Mouse (Mus musculus) heart, embryonic 12.5 days (tissue): ENCODE measurements around the gene Zfp318. TPM values are rescaled to one million over a fixed set of nuclear protein-coding genes. Genes with fewer than 3 reads are reported as not detected.

ENCODE experiments used
- ATAC-seq: fragments of 200-750 bp; cut with Nextera tagmentation; 2 replicates; pipeline ENCODE4 v1.8.0; 2017; ENCODE audit warnings: moderate TSS enrichment, moderate library complexity; ENCODE audit not compliant: insufficient number of reproducible peaks, low FRiP score
- H3K27ac ChIP-seq: fragments of 300-500 bp; sonication (generic); 2 replicates; pipeline ENCODE4 v1.5.1; 2016; ENCODE audit warnings: mild to moderate bottlenecking, moderate library complexity; ENCODE audit not compliant: poor library complexity, severe bottlenecking
- H3K27me3 ChIP-seq: fragments of 300-500 bp; sonication (generic); replicated peaks from 2 replicates; pipeline ENCODE4 v1.6.1; 2016; ENCODE audit warnings: mild to moderate bottlenecking, moderate library complexity
- H3K36me3 ChIP-seq: fragments of 300-500 bp; sonication (generic); 2 replicates; pipeline ENCODE4 v1.6.1; 2016; ENCODE audit warnings: mild to moderate bottlenecking, moderate library complexity
- H3K4me1 ChIP-seq: fragments of 300-500 bp; sonication (generic); replicated peaks from 2 replicates; pipeline ENCODE4 v1.6.1; 2016; ENCODE audit warnings: mild to moderate bottlenecking
- H3K4me2 ChIP-seq: fragments of 300-500 bp; sonication (generic); 2 replicates; pipeline ENCODE4 v1.6.1; 2016; ENCODE audit warnings: mild to moderate bottlenecking, moderate library complexity
- H3K4me3 ChIP-seq: fragments of 300-500 bp; sonication (generic); 2 replicates; pipeline ENCODE4 v1.5.1; 2016; ENCODE audit warnings: mild to moderate bottlenecking
- H3K9ac ChIP-seq: fragments of 300-500 bp; sonication (generic); 2 replicates; pipeline ENCODE4 v1.6.1; 2016; ENCODE audit warnings: mild to moderate bottlenecking, moderate library complexity
- H3K9me3 ChIP-seq: fragments of 300-500 bp; sonication (generic); replicated peaks from 2 replicates; pipeline ENCODE4 v1.6.1; 2016; ENCODE audit warnings: mild to moderate bottlenecking, moderate library complexity
- WGBS: fragments of 180-500 bp; shearing (Covaris S2); methylation state at CpG from one replicate; pipeline ENCODE4 v1.1.7; 2016; 5-methylcytosine and 5-hydroxymethylcytosine counted together
- polyA plus RNA-seq: library from polyadenylated mRNA; unstranded; fragments of >200 nt; fragmentation: Nextera tagmentation; extraction: Ambion mirVana; gene quantifications from 2 replicates; pipeline ENCODE4 v1.2.1, GENCODE M21; 2016

The Zfp318 gene
- 10.2 and 11.6 TPM in 2 replicates for polyA plus RNA-seq

DNA sequence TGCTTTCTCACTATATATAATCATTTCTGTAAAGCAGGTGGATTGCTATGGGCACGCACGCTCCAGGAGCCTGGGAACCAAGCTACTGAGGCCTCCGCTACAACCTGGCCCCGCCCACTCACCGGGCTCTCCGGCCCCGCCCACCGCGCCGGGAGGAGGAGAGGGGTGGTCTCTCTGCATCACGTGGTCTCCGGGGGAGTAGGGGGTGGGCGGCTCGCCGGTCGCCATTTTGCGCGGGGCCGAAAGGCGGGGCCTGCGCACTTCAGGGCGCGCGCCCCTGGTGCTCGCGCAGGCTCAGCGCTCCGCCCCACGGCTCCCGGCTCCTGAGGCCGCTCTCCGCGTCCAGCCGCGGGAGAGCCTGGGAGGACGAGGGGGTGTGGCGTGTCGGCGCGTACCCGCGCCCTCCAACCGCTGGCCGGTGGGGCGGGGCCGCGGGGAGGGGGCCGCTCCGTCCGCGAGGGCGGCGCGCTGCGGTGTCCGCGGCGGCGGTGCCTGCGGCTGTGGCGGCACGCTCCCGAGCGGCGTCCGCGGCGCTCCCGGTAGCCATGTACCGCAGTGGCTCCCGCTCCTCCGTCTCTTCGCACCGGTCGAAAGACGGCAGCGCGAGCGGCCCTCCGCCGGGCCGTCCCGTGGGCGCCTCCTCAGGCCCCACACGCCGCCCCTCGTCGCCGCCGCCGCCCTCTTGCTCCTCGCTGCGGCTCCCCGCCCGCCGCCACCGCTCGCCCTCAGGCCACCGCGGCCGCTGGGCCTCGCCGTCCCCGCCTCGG is at the start of gene Zfp318:
Zfp318 (plus strand) TSS at position 438 of the 767 bp plus-strand sequence.
- H3K9me3 ChIP-seq = no peaks in the 10 kb centered on the region
- no peaks in the 10 kb centered on the region for H3K27me3 ChIP-seq
- H3K36me3 ChIP-seq = peaks cover 15% of the 10 kb centered on the region
- H3K4me3 ChIP-seq = peak within 1 kb of the TSS; percentile 76
- peaks cover 10% of the 10 kb centered on the region for H3K4me1 ChIP-seq
- peak within 1 kb of the TSS; percentile 92 for H3K9ac ChIP-seq
- WGBS = under 1% methylated on average over 94 of the region's 105 CpGs
- ATAC-seq = peak; percentile 98
- H3K27ac ChIP-seq = peak within 1 kb of the TSS; percentile 68
- H3K4me2 ChIP-seq = peak within 1 kb of the TSS; percentile 90

DNA sequence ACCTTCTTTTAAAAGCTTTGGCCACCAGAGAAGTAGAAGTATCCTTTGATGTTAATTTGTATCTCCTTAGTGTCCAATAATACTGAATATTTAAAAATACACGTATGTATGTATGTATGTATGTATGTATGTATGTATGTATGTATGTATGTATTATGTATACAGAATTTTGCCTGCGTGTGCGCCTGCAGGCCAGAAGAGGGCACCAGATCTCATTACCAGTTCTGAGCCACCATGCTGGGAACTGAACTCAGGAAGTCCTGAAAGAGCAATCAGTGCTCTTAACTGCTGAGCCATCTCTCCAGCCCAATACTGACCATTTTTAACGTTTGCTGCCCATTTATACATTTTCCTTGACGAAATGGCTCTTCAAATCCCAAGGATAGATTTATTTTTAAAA is 47.1 kb upstream of the Zfp318 start:
- Histone ChIP-seq H3K27ac (no peak overlapping the region), H3K9ac (no peak overlapping the region), H3K9me3 (peaks cover 3% of the 10 kb centered on the region; the same call in 1 of the 2 replicates), H3K4me1 (no peaks in the 10 kb centered on the region), H3K4me2 (no peak overlapping the region), H3K36me3 (no peaks in the 10 kb centered on the region), H3K4me3 (no peak overlapping the region), H3K27me3 (no peaks in the 10 kb centered on the region)
- ATAC-seq = no peak
- 20% methylated on average over 5 of the region's 5 CpGs for WGBS

DNA sequence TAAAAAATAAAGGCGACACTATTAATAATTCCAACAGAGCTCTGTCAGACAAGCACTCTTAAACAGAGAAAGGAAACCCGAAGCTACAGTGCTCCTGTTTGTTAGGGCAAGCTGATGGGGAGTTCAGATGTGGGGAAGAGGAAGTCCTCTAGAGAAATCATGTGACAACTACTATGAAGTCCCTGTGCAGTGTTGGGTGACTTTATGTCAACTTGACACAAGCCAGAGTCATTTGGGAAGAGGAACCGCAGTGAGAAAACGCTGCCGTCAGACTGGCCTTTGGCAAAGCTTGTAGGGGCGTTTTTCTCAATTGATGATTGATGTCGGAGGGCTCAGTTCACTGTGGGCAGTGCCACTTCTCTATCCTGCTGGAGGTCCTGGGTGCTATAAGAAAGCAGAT is 42.3 kb upstream of the Zfp318 start:
- Histone ChIP-seq H3K9me3 (peaks cover 27% of the 10 kb centered on the region), H3K27me3 (no peaks in the 10 kb centered on the region), H3K27ac (no peak overlapping the region), H3K9ac (no peak overlapping the region), H3K4me3 (no peak overlapping the region), H3K4me2 (no peak overlapping the region), H3K4me1 (no peaks in the 10 kb centered on the region), H3K36me3 (no peaks in the 10 kb centered on the region)
- ATAC-seq = no peak
- 54% methylated on average over 7 of the region's 7 CpGs for WGBS

DNA sequence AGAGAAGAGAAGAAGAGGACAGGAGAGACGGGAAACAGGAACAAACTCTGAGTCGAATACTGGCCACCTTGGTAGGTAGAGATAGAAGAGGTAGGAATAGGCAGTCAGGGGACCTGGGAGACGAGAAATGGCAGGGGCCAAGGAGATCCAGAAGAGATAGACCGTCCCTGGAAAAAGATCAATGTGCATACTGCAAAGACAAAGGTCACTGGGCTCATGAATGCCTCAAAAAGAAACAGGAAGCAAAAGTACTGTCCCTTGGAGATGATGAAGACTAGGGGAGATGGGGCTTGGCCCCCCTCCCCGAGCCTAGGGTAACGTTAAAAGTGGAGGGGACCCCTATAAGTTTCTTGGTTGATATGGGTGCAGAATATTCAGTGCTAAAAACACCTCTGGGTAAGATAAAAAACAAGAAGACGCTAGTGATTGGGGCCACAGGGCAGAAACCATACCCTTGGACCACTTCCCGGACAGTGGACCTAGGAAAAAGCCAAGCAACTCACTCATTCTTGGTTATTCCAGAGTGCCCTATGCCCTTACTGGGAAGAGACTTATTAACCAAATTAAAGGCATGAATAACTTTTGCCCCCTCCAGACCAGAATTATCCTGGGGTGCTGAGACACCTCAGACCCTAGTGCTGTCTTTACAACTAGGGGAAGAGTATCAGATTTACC is 32.4 kb upstream of the Zfp318 start:
- Histone ChIP-seq H3K36me3 (no peaks in the 10 kb centered on the region), H3K9ac (no peak overlapping the region), H3K4me1 (no peaks in the 10 kb centered on the region), H3K27ac (no peak overlapping the region), H3K4me3 (no peak overlapping the region), H3K9me3 (peaks cover 31% of the 10 kb centered on the region), H3K27me3 (no peaks in the 10 kb centered on the region), H3K4me2 (no peak overlapping the region)
- 73% methylated on average over 8 of the region's 8 CpGs for WGBS
- no peak for ATAC-seq

DNA sequence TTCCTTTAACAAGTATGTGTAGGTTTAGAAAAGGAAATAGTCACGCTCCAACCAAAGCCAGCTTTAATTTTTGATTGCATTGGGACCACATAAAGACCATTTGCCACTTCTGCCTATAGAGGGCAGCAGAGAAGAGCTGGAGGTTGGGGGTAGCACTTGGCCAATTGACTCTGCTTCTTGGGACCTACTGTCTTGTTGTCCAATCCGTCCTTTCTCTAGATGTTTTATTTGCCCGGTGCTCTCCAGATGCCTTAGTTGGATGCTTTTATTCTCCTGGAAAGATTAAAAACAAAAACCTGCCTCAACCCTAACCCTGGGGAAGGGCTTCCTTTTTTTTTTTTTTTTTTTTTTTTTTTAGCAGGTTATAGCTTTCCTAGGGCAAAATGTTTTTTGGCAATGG is 11.7 kb upstream of the Zfp318 start:
- H3K9me3 ChIP-seq = peaks cover 8% of the 10 kb centered on the region; the same call in 1 of the 2 replicates
- 57% methylated on average over 3 of the region's 3 CpGs for WGBS
- no peak overlapping the region for H3K4me3 ChIP-seq
- no peaks in the 10 kb centered on the region for H3K36me3 ChIP-seq
- no peak for ATAC-seq
- no peaks in the 10 kb centered on the region for H3K27me3 ChIP-seq
- H3K4me1 ChIP-seq = no peaks in the 10 kb centered on the region
- no peak overlapping the region for H3K27ac ChIP-seq
- H3K4me2 ChIP-seq = no peak overlapping the region
- H3K9ac ChIP-seq = no peak overlapping the region

DNA sequence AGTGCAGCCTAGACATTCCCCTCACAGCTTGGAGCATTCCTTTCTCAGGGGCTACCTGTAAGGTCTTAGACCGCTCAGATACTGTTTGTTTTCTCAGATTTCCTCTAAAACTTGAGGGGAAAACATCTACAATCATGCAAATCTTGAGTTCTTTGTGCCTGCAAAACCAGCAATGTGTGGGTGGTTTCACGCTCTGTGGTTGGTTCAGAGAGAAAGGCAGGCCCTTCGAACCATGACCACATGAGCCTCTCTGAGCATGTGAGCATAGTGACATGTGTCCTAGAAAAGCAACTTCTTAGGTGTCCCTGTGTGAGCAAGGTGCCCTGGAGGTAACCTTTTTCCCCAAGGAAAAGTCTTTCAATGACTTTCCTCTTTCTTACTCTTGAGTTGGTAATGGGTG is 5.0 kb upstream of the Zfp318 start:
- 82% methylated on average over 3 of the region's 3 CpGs for WGBS
- H3K36me3 ChIP-seq = no peaks in the 10 kb centered on the region
- H3K27me3 ChIP-seq = no peaks in the 10 kb centered on the region
- H3K4me3 ChIP-seq = no peak overlapping the region
- no peak for ATAC-seq
- H3K4me2 ChIP-seq = no peak overlapping the region
- no peak overlapping the region for H3K9ac ChIP-seq
- no peaks in the 10 kb centered on the region for H3K4me1 ChIP-seq
- no peak overlapping the region for H3K27ac ChIP-seq
- no peaks in the 10 kb centered on the region for H3K9me3 ChIP-seq

DNA sequence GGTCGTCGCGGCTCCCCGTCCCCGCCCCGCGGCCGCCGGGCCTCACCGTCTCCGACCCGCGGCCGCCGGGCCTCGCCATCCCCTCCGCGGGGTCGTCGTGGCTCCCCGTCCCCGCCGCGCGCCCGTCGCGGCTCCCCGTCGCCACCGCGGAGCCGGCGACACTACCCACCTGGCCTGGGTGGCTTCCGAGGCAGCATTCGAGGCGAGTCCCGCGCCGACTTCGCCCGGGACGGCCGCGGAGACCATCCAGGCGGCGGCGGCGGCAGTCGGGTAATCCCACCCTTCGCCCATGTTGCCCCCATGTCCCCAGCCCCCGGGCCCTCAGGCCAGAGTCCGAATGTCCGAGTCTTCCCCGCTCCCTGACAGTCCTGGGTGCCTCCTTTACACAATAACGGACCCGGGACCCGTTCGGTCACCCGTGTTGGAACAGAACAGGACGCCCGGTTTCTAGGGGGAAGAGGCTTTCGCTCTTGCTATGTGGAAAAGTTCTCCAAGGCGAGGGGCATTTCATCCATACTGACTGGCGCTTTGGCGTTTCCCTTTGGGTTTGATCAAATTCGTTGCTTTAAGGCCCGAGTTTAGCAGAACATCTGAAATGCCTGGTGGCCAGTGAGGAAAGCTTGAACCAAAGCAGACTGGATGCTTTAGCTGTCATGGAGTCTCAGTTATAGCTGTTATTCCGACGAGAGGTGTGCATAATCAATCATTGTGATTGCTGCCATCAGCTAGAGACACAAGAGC is 700 bp downstream of the Zfp318 start:
- H3K4me1 ChIP-seq = peaks cover 10% of the 10 kb centered on the region
- under 1% methylated on average over 68 of the region's 70 CpGs for WGBS
- peak overlapping the region; percentile 68 for H3K27ac ChIP-seq
- peak; percentile 23 for ATAC-seq
- H3K9ac ChIP-seq = peak overlapping the region; percentile 92
- peak overlapping the region; percentile 90 for H3K4me2 ChIP-seq
- no peaks in the 10 kb centered on the region for H3K27me3 ChIP-seq
- H3K9me3 ChIP-seq = no peaks in the 10 kb centered on the region
- peaks cover 20% of the 10 kb centered on the region for H3K36me3 ChIP-seq
- peak overlapping the region; percentile 76 for H3K4me3 ChIP-seq

DNA sequence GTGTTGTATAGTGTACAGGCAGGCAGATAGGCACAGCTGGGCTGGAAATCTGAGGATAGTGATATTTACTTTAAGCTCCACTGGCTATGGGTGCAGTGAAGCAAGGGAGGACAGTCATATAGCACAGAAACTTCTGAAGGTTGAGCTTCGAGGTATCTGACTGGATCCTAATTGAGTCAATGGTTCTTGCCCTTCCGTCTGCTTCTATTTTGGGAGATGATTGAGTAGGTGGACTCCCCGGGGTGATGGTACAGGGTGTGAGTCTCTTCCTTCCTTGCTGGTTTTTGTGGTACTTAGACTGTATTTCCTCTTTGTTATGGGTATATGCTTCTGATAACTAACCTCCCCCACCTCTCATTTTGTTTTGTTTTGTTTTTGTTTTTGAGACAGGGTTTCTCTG is 4.7 kb downstream of the Zfp318 start:
- no peak for ATAC-seq
- WGBS = 59% methylated on average over 3 of the region's 3 CpGs
- Histone ChIP-seq H3K4me3 (no peak overlapping the region), H3K4me2 (no peak overlapping the region), H3K36me3 (peaks cover 28% of the 10 kb centered on the region), H3K27ac (no peak overlapping the region), H3K27me3 (no peaks in the 10 kb centered on the region), H3K9ac (no peak overlapping the region), H3K4me1 (peaks cover 10% of the 10 kb centered on the region), H3K9me3 (no peaks in the 10 kb centered on the region)

DNA sequence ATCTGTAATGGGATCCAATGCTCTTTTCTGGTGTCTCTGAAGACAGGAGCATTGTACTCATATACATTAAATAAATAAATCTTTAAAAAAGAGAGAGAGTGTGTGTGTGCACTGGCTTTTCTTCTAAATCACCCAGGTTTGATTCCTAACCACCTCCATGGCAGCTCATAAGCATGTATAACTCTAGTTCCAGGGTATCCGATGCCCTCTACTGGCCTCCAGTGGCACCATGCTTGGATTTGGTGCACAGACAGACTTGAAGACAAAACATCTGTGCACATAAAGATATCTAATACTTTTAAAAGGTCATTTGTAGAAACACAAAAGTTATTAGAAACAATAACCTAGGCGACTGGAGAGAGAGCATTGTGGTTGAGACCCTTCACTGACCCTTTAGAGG is 9.5 kb downstream of the Zfp318 start:
- Histone ChIP-seq H3K4me1 (no peaks in the 10 kb centered on the region; the same call in 1 of the 2 replicates), H3K4me3 (no peak overlapping the region), H3K27me3 (no peaks in the 10 kb centered on the region), H3K27ac (no peak overlapping the region), H3K4me2 (no peak overlapping the region), H3K9me3 (no peaks in the 10 kb centered on the region), H3K36me3 (peaks cover 48% of the 10 kb centered on the region), H3K9ac (no peak overlapping the region)
- no peak for ATAC-seq
- WGBS = 53% methylated on average over 2 of the region's 2 CpGs

DNA sequence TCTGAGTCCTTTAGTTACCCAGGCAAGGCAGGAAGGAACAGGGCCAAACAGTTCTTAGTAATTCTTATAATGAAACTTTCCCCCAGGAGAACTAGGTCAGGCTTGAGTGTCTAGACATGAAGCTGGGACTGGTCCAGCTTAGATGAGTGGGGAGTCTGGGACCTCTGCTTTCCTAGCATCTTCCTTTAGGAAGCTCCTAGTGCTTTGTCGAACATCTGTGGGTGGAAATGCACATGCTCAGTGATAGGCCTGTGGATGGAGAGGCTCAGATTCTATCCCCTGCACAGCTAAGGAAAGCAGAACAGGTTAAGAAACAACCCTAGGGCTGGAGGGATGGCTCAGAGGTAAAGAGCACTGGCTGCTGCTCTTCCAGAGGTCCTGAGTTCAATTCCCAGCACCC is 11.1 kb downstream of the Zfp318 start:
- H3K27ac ChIP-seq = no peak overlapping the region
- no peak overlapping the region for H3K9ac ChIP-seq
- 91% methylated on average over 1 of the region's 1 CpGs for WGBS
- peaks cover 50% of the 10 kb centered on the region for H3K36me3 ChIP-seq
- no peaks in the 10 kb centered on the region for H3K4me1 ChIP-seq
- no peaks in the 10 kb centered on the region for H3K27me3 ChIP-seq
- no peak for ATAC-seq
- H3K9me3 ChIP-seq = no peaks in the 10 kb centered on the region
- no peak overlapping the region for H3K4me2 ChIP-seq
- H3K4me3 ChIP-seq = no peak overlapping the region

DNA sequence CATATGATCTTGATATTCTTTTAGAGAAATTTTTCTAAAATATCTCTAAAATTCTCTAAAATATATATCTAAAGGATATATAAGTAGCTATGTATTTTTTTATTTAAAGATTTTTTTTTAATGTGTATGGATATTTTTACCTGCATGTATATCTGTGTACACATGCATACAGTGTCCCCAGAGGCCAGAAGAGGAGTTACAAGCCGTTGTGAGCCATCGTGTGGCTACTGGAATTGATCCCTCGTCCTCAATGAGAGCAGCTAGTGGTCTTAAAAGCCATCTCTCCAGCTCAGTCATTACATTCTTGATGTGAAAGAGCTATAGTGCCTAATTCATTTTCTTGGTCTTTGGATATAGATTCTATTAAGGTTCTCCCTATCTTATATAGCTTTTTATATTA is 24.9 kb downstream of the Zfp318 start:
- ATAC-seq = no peak
- no peak overlapping the region for H3K4me2 ChIP-seq
- H3K4me3 ChIP-seq = no peak overlapping the region
- peaks cover 65% of the 10 kb centered on the region for H3K36me3 ChIP-seq
- no peak overlapping the region for H3K27ac ChIP-seq
- H3K9ac ChIP-seq = no peak overlapping the region
- 41% methylated on average over 3 of the region's 3 CpGs for WGBS
- H3K9me3 ChIP-seq = no peaks in the 10 kb centered on the region
- H3K4me1 ChIP-seq = no peaks in the 10 kb centered on the region
- H3K27me3 ChIP-seq = no peaks in the 10 kb centered on the region
